Mouse (Mus musculus) MEL (cell line): Measurements from ENCODE around the gene Spsb1.

Source experiments
- CTCF ChIP-seq, 3 experiments: IDR thresholded peaks in 2 of 3; conservative IDR thresholded peaks in 1 of 3; 2 replicates each; pipeline ENCODE4 v1.5.1; 2011 to 2012; ENCODE audit warnings: low read length in 3 of 3, low read depth in 2 of 3, mild to moderate bottlenecking in 2 of 3, improper control_type of control experiment in 1 of 3, inconsistent platforms in 1 of 3, mixed read lengths in 1 of 3, moderate library complexity in 1 of 3; ENCODE audit not compliant: control insufficient read depth in 1 of 3, insufficient read depth in 1 of 3, poor library complexity in 1 of 3, severe bottlenecking in 1 of 3
- EP300 ChIP-seq, 2 experiments: IDR thresholded peaks; 2 replicates each; pipeline ENCODE4 v1.6.1; 2011; ENCODE audit warnings: improper control_type of control experiment in 2 of 2, low read length in 2 of 2, low read depth in 1 of 2, mild to moderate bottlenecking in 1 of 2
- GABPA ChIP-seq: IDR thresholded peaks from 2 replicates; pipeline ENCODE4 v1.6.1; 2012; ENCODE audit warnings: low read depth, mild to moderate bottlenecking, inconsistent platforms, low read length, improper control_type of control experiment, moderate library complexity
- GATA1 ChIP-seq: IDR thresholded peaks from 2 replicates; pipeline ENCODE4 v1.6.1; 2011; ENCODE audit warnings: low read depth, low read length, improper control_type of control experiment
- MAX ChIP-seq: IDR thresholded peaks from 2 replicates; pipeline ENCODE4 v1.6.1; 2011; ENCODE audit warnings: low read length, improper control_type of control experiment
- MEF2A ChIP-seq: IDR thresholded peaks from 2 replicates; pipeline ENCODE4 v1.6.1; 2014; ENCODE audit warnings: low read depth, mild to moderate bottlenecking, inconsistent platforms, low read length, improper control_type of control experiment; ENCODE audit not compliant: poor library complexity, insufficient replicate concordance, severe bottlenecking; ENCODE audit errors: extremely low read depth
- POLR2A ChIP-seq, 2 experiments: IDR thresholded peaks; 2 replicates each; pipeline ENCODE4 v1.6.1; 2011 to 2012; ENCODE audit warnings: low read length in 2 of 2, mild to moderate bottlenecking in 2 of 2, control low read depth in 1 of 2, improper control_type of control experiment in 1 of 2, low read depth in 1 of 2, moderate library complexity in 1 of 2; ENCODE audit not compliant: control insufficient read depth in 1 of 2, insufficient read depth in 1 of 2, poor library complexity in 1 of 2
- RAD21 ChIP-seq: IDR thresholded peaks from 2 replicates; pipeline ENCODE4 v1.6.1; 2011; ENCODE audit warnings: mild to moderate bottlenecking, low read depth, low read length, improper control_type of control experiment
- TAL1 ChIP-seq: IDR thresholded peaks from 2 replicates; pipeline ENCODE4 v1.6.1; 2012; ENCODE audit warnings: mild to moderate bottlenecking, inconsistent platforms, low read length, moderate library complexity, mixed read lengths
- TBP ChIP-seq: IDR thresholded peaks from 2 replicates; pipeline ENCODE4 v1.8.0; 2011; ENCODE audit warnings: low read depth, low read length, improper control_type of control experiment
- USF1 ChIP-seq: IDR thresholded peaks from 2 replicates; pipeline ENCODE4 v1.6.1; 2014; ENCODE audit warnings: low read depth, mild to moderate bottlenecking, inconsistent platforms, low read length, improper control_type of control experiment, moderate library complexity
- USF2 ChIP-seq, 2 experiments: IDR thresholded peaks; 2 replicates each; pipeline ENCODE4 v1.6.1; 2011 to 2012; ENCODE audit warnings: improper control_type of control experiment in 2 of 2, low read length in 2 of 2, borderline replicate concordance in 1 of 2, inconsistent platforms in 1 of 2, low read depth in 1 of 2, mild to moderate bottlenecking in 1 of 2; ENCODE audit not compliant: insufficient read depth in 1 of 2
- ZKSCAN1 ChIP-seq: IDR thresholded peaks from 2 replicates; pipeline ENCODE4 v1.6.1; 2012; ENCODE audit warnings: low read depth, mild to moderate bottlenecking, inconsistent platforms, low read length, improper control_type of control experiment, moderate library complexity

GRCm38 (mm10) chr4:149958566-149958965, 3.7 kb upstream of the Spsb1 start:
- TF ChIP-seq EP300 (IDR thresholded peaks at IDR 0.05; ENCODE audit: low read depth in 1 of 2, low read length in 2 of 2) (no peak), TAL1 (no peak), USF2 (IDR thresholded peaks at IDR 0.05; ENCODE audit: borderline replicate concordance in 1 of 2, insufficient read depth in 1 of 2, low read depth in 1 of 2, low read length in 2 of 2) (no peak), CTCF (IDR thresholded peaks at IDR 0.05 in 2 of 3, conservative IDR thresholded peaks at IDR 0.05 in 1 of 3; ENCODE audit: control insufficient read depth in 1 of 3, insufficient read depth in 1 of 3, low read depth in 2 of 3, low read length in 3 of 3, poor library complexity in 1 of 3, severe bottlenecking in 1 of 3) (peak; percentile 85 to 98 (median 96)), GATA1 (no peak), GABPA (no peak), POLR2A (IDR thresholded peaks at IDR 0.05; ENCODE audit: control insufficient read depth in 1 of 2, insufficient read depth in 1 of 2, low read depth in 1 of 2, low read length in 2 of 2, poor library complexity in 1 of 2) (no peak), ZKSCAN1 (no peak), MAX (no peak), TBP (no peak), USF1 (no peak), RAD21 (peak; percentile 94), MEF2A (no peak)
